Mouse (Mus musculus) ES-Bruce4 (cell line): Measurements from ENCODE around the gene Wfdc15b.

Source experiments
- CTCF ChIP-seq: IDR thresholded peaks from one replicate; pipeline ENCODE4 v1.8.1; 2011; ENCODE audit warnings: low read depth, low read length
- POLR2A ChIP-seq: IDR thresholded peaks from one replicate; pipeline ENCODE4 v1.8.1; 2011; ENCODE audit warnings: low read length; ENCODE audit not compliant: insufficient read depth

- TF ChIP-seq CTCF (no peak), POLR2A (no peak)
These were observed 45.6 kb downstream of the Wfdc15b start for GRCm38 (mm10) chr2:164175850-164176249.
